Mouse (Mus musculus) urinary bladder, adult 18-20 months (tissue): ENCODE results near the gene Mkrn2.

Experiments used
- DNase-seq, 2 experiments: peaks; one replicate each; pipeline ENCODE4 v3.0.0; 2022; ENCODE audit warnings: low spot score in 2 of 2, mixed read lengths in 2 of 2

Mkrn2 gene

GRCm38 (mm10) chr6:115601715-115602523 lies at the start of gene Mkrn2:
Gene Mkrn2, plus strand, starts transcription at chr6:115601902.
- peak; percentile 64 to 83 for DNase-seq

GRCm38 (mm10) chr6:115555485-115555884 lies 46.2 kb upstream of the Mkrn2 start:
- DNase-seq, result no peak

DNA sequence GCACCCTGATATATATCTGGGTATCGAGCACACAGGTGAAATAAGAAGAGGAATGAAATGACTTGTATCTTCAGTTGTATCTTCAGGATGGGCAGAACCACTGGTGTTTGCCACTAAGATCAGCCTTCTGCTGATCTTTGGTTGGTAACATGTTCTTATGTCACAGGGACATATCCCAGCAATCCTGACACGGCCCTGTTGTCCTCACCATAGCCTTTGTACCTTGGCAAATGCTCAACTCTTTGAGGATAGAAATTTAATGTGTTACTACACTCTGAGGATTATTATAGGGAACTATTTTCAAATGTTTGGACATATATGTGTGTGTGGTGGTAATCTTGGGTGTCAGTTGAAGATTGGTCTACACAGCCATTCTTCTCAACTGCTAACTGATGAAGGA lies 43.5 kb upstream of the Mkrn2 start:
- DNase-seq, result no peak

GRCm38 (mm10) chr6:115559651-115560632 lies 41.8 kb upstream of the Mkrn2 start:
- DNase-seq, result no peak

DNA sequence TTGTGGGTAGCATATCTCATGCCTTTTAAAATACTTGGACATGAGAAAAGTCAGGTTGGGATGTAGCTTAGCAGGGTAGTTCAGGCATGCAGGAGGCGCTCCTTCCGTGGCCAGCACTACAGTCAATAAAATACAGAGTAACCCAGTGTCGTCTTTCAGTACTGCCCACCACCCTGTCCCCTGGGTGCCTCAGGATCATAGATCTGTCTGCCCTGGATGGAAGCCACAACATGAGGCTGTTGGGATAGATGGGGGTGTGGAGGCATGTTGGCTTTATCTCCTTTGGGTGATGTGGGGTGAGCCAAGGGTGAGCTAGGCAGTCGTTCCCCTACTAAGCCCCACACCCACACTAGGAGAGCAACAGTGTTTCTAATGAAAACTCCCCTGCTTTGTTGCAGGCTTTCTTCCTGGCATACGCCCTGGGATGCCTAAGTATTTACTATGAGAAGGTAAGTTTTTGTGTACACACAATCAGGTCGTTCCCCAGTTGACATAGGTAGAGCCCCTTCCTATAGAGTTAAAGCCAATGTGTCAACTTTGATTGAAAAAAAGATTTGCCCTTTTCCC lies 36.1 kb upstream of the Mkrn2 start:
- DNase-seq, result no peak

DNA sequence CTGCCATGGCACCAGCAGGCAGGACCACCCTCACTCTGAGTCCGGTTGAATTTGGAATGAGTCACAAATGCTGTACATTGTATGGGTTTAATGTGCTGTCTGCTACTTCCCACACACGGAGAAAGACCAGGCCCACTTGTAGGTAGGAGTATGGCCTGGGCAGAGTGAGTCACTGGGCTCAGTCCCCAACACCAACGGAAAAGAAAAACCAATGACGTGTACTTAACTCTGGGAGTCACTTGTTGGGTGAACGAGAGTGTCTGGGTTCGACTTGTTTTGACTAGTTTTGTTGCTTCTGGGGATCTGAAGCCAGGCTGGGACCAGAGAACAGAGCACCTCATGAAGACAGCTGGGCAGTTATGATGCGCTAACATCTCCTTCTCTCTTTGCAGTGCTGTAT lies 27.5 kb upstream of the Mkrn2 start:
- no peak for DNase-seq

DNA sequence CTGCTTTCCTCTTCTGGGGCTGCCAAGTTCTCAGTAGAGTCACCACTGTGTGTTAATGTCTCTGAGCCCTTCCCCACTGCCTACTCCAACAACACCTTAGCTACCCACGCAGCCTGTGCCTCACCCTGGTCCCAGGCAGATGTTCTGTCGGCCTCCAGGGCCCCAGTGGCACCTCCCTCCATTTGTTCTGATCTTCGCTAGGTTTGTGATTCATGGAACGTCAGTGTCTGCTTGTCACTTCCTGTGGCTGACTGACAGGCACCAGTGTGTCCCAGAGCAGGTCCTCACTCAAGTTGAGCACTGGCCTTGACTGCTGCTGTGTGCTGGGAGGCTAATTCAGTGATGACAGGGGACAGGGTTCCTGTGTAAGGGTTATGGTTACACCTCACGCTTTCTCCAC lies 24.3 kb upstream of the Mkrn2 start:
- no peak for DNase-seq

DNA sequence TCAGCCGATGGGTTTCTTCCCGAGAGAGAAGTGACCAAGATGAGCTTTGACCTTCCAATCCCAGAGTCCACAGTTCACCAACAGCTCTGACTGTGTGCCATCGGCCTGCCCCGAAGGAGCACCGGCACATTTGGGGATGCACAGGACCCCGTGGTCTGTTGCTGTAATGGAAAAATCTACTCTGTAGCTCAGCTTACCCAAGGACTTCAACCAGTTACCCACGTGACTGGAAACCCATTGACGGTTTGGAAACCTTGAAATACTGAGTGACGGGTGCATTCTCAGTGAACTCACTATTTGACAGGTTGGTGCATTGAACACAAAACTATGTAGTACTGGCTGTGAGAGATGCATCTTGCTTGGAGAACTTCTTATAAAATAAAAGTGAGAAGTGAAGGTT lies 23.8 kb upstream of the Mkrn2 start:
- DNase-seq, result no peak

GRCm38 (mm10) chr6:115580810-115581209 lies 20.9 kb upstream of the Mkrn2 start:
- DNase-seq, result no peak

- DNase-seq, result no peak
Observed at GRCm38 (mm10) chr6:115582328-115583115, 19.2 kb upstream of the Mkrn2 start.

- no peak for DNase-seq
Observed at GRCm38 (mm10) chr6:115583430-115584125, 18.1 kb upstream of the Mkrn2 start.

DNA sequence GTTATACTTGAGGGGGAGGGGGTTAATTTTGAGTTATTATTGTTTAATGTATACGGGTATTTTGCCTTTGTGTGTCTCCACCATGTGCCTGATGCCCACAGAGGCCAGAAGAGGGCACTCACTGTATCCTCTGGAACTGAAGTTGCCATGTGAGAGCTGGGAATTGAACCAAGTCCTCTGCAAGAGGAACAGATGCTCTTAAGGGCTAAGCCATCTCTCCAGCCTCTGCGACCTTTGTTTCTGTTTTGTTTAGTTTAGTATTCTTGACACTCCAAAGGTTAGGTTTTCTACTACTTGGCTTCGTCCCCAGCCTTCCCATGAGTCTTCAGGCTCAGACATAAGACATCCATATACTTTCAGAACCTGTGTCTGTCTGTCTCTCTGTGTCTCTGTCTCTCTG lies 17.5 kb upstream of the Mkrn2 start:
- no peak for DNase-seq

GRCm38 (mm10) chr6:115586321-115586720 lies 15.4 kb upstream of the Mkrn2 start:
- no peak for DNase-seq

- DNase-seq, result no peak
Observed at GRCm38 (mm10) chr6:115591692-115592359, 9.9 kb upstream of the Mkrn2 start.

DNA sequence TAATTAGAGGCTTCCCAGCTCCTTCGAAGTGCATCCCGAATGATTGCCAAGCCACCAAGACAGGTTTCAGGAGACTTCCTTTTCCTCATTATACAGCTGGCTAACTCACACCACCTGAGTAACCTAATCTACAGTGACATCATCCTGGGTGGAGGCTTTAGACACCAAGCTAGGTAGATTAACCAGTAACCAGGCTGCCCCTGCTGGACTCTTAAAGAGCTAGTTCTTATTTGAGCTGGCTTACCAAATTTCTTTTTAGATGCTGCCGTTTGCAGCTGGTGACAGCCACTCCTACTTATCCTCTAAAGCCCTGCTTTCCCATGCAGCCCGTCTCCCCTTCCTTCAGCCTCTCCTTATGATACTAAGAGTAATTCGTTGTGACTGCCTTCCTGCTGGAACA lies 9.2 kb upstream of the Mkrn2 start, which contains the start of gene Mkrn2os:
Gene Mkrn2os, minus strand, starts transcription at position 119 of the 400 bp plus-strand sequence.
- no peak for DNase-seq

GRCm38 (mm10) chr6:115593252-115593651 lies 8.4 kb upstream of the Mkrn2 start:
- no peak for DNase-seq

DNA sequence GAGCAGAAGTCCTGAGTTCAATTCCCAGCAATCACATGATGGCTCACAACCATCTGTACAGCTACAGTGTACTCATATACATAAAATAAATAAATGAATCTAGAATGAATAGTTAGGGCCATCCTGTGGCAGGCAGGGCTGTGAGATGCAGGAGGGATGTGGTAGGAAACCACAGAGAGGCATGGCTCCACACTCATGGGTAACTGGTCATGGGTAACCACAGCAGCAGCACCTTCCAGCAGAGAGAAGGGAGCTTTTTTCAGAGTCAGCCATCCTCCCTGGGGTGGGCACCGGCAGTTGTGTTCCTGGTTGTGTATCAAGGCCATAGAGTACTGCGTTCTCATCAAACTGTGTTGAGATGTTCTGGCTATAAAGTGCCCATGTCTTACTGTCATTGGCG lies 7.2 kb upstream of the Mkrn2 start:
- no peak for DNase-seq

DNA sequence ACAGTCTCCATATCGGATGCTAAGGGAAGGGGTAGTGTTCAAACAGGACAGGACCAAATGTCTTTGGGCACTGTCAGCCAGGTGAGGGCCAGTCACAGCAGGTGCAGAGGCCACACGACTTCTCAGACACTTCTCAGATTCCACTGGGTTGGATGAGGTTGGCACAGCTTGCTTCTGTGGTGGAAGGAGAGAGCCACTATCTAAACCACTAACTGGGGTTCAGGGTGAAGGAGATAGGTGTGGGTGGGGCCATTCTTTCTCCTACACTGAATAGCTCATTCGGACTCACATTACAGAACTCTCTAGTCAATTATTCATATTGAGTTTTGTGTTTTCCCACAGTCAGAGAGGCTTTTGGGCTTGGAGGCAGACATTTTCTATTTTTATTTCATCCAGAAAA lies 6.0 kb upstream of the Mkrn2 start:
- DNase-seq, result no peak

- DNase-seq, result no peak
Observed at GRCm38 (mm10) chr6:115601322-115601714, 384 bp upstream of the Mkrn2 start.

DNA sequence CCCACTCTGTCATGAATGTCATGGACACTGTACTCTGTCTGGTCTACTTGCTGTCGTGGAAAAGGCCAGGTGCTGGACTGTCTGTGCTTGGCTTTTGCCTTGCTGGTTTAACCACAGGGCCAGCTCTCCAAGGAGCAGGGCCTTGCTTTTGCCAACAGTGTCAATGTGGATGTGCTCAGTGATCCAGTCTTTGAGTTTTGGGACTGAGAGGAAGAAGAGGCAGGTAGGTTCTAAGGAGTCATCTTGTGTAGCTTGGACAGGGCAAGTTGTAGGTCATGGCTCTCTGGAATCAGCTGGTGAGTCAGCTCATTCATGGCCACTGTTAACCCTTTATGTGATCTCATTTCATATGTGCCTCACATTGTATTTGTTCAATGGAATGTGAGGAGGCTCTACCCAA lies 4.8 kb downstream of the Mkrn2 start:
- DNase-seq, result no peak
